Mouse (Mus musculus): Measurements from ENCODE around the gene Kcnab1. TPM values are rescaled to one million over a fixed set of nuclear protein-coding genes. Genes with fewer than 3 reads are reported as not detected.

Gene Kcnab1
- total and polyA plus RNA-seq, 2 experiments from 2014 or later, result 0.19 to 1.00 TPM

DNA sequence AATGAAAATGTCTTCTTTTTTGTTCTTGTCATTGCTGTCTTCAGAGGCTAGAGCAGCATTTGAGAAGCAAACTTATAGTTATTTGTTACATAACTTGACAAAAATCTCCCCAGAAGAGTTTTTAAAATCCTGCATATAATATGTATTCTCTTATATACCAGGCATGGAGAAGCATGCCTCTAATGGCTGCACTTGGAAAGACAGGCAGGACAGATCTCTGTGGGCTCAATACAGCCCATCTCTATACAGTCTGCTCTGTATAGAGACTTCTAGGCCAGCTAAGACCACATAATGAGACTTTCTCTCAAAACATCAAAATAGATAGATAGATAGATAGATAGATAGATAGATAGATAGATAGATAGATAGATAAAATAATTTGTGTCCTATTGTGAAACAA lies 111.1 kb downstream of the Kcnab1 start:
- DNase-seq (ENCODE audit: low spot score) (no peak), ATAC-seq (ENCODE audit: insufficient read depth, low read depth) (no peak)
- no peaks in the 10 kb centered on the region for H3K9me3 ChIP-seq (replicated peaks; ENCODE audit: control insufficient read depth, low read length)
- H3K4me3 ChIP-seq (ENCODE audit: low read depth, low read length), result no peak overlapping the region
- no peaks in the 10 kb centered on the region for H3K36me3 ChIP-seq (replicated peaks; ENCODE audit: control insufficient read depth, insufficient read depth, low read length)
- H3K27ac ChIP-seq (ENCODE audit: low read depth), result no peak overlapping the region
- peak; percentile 31; the same call in 1 of the 2 replicates for TF ChIP-seq CTCF (IDR thresholded peaks at IDR 0.05; ENCODE audit: low read depth)
- TF ChIP-seq EP300 (IDR thresholded peaks at IDR 0.05; ENCODE audit: low read depth), result no peak
- H3K4me1 ChIP-seq (ENCODE audit: control insufficient read depth, insufficient read depth), result no peaks in the 10 kb centered on the region
- H3K27me3 ChIP-seq (ENCODE audit: control insufficient read depth, insufficient read depth, low read length), result no peaks in the 10 kb centered on the region
- H3K4me2 ChIP-seq (ENCODE audit: low read depth, low read length), result no peak overlapping the region
- no peak overlapping the region for H3K9ac ChIP-seq (replicated peaks; ENCODE audit: low read depth, low read length)

GRCm38 (mm10) chr3:65223635-65224034 lies 114.5 kb downstream of the Kcnab1 start:
- H3K27ac ChIP-seq (ENCODE audit: low read depth), result no peak overlapping the region
- no peak overlapping the region for H3K9ac ChIP-seq (replicated peaks; ENCODE audit: low read depth, low read length)
- no peak overlapping the region for H3K4me3 ChIP-seq (ENCODE audit: low read depth, low read length)
- no peak for ATAC-seq (ENCODE audit: insufficient read depth, low read depth)
- TF ChIP-seq CTCF (IDR thresholded peaks at IDR 0.05; ENCODE audit: low read depth), result no peak
- no peak for TF ChIP-seq EP300 (IDR thresholded peaks at IDR 0.05; ENCODE audit: low read depth)
- no peaks in the 10 kb centered on the region for H3K9me3 ChIP-seq (replicated peaks; ENCODE audit: control insufficient read depth, low read length)
- H3K4me2 ChIP-seq (ENCODE audit: low read depth, low read length), result no peak overlapping the region
- H3K27me3 ChIP-seq (ENCODE audit: control insufficient read depth, insufficient read depth, low read length), result no peaks in the 10 kb centered on the region
- H3K36me3 ChIP-seq (replicated peaks; ENCODE audit: control insufficient read depth, insufficient read depth, low read length), result no peaks in the 10 kb centered on the region
- 65% methylated on average over 2 of the region's 2 CpGs for WGBS
- H3K4me1 ChIP-seq (ENCODE audit: control insufficient read depth, insufficient read depth), result no peaks in the 10 kb centered on the region
- no peak for DNase-seq (ENCODE audit: low spot score)

- H3K27ac ChIP-seq (ENCODE audit: low read depth), result no peak overlapping the region
- no peaks in the 10 kb centered on the region for H3K27me3 ChIP-seq (ENCODE audit: control insufficient read depth, insufficient read depth, low read length)
- H3K4me2 ChIP-seq (ENCODE audit: low read depth, low read length), result no peak overlapping the region
- no peaks in the 10 kb centered on the region for H3K36me3 ChIP-seq (replicated peaks; ENCODE audit: control insufficient read depth, insufficient read depth, low read length)
- WGBS, result 86% methylated on average over 1 of the region's 1 CpGs
- H3K9me3 ChIP-seq (replicated peaks; ENCODE audit: control insufficient read depth, low read length), result no peaks in the 10 kb centered on the region; the same call in 1 of the 2 replicates
- TF ChIP-seq CTCF (IDR thresholded peaks at IDR 0.05; ENCODE audit: low read depth), result no peak
- no peak for TF ChIP-seq EP300 (IDR thresholded peaks at IDR 0.05; ENCODE audit: low read depth)
- no peak for DNase-seq (ENCODE audit: low spot score)
- no peak overlapping the region for H3K9ac ChIP-seq (replicated peaks; ENCODE audit: low read depth, low read length)
- ATAC-seq (ENCODE audit: insufficient read depth, low read depth), result no peak
- H3K4me3 ChIP-seq (ENCODE audit: low read depth, low read length), result no peak overlapping the region
- H3K4me1 ChIP-seq (ENCODE audit: control insufficient read depth, insufficient read depth), result no peaks in the 10 kb centered on the region
Observed at GRCm38 (mm10) chr3:65230978-65231377, 121.8 kb downstream of the Kcnab1 start.

- Histone ChIP-seq H3K4me2 (ENCODE audit: low read depth, low read length) (no peak overlapping the region), H3K9me3 (replicated peaks; ENCODE audit: control insufficient read depth, low read length) (no peaks in the 10 kb centered on the region; the same call in 1 of the 2 replicates), H3K36me3 (replicated peaks; ENCODE audit: control insufficient read depth, insufficient read depth, low read length) (no peaks in the 10 kb centered on the region), H3K27ac (ENCODE audit: low read depth) (no peak overlapping the region), H3K4me1 (ENCODE audit: control insufficient read depth, insufficient read depth) (no peaks in the 10 kb centered on the region), H3K9ac (replicated peaks; ENCODE audit: low read depth, low read length) (no peak overlapping the region), H3K4me3 (ENCODE audit: low read depth, low read length) (no peak overlapping the region), H3K27me3 (ENCODE audit: control insufficient read depth, insufficient read depth, low read length) (no peaks in the 10 kb centered on the region)
- no peak for ATAC-seq (ENCODE audit: insufficient read depth, low read depth)
- DNase-seq (ENCODE audit: low spot score), result no peak
- no peak for TF ChIP-seq CTCF (IDR thresholded peaks at IDR 0.05; ENCODE audit: low read depth)
- no peak for TF ChIP-seq EP300 (IDR thresholded peaks at IDR 0.05; ENCODE audit: low read depth)
- 67% methylated on average over 11 of the region's 11 CpGs for WGBS
Observed at GRCm38 (mm10) chr3:65231419-65232090, 122.4 kb downstream of the Kcnab1 start.

- 68% methylated on average over 6 of the region's 6 CpGs for WGBS
- Histone ChIP-seq H3K9ac (replicated peaks; ENCODE audit: low read depth, low read length) (no peak overlapping the region), H3K27me3 (ENCODE audit: control insufficient read depth, insufficient read depth, low read length) (no peaks in the 10 kb centered on the region), H3K4me1 (ENCODE audit: control insufficient read depth, insufficient read depth) (no peaks in the 10 kb centered on the region), H3K4me3 (ENCODE audit: low read depth, low read length) (no peak overlapping the region), H3K9me3 (replicated peaks; ENCODE audit: control insufficient read depth, low read length) (no peaks in the 10 kb centered on the region), H3K4me2 (ENCODE audit: low read depth, low read length) (no peak overlapping the region), H3K36me3 (replicated peaks; ENCODE audit: control insufficient read depth, insufficient read depth, low read length) (no peaks in the 10 kb centered on the region), H3K27ac (ENCODE audit: low read depth) (no peak overlapping the region)
- no peak for TF ChIP-seq EP300 (IDR thresholded peaks at IDR 0.05; ENCODE audit: low read depth)
- no peak for TF ChIP-seq CTCF (IDR thresholded peaks at IDR 0.05; ENCODE audit: low read depth)
- no peak for ATAC-seq (ENCODE audit: insufficient read depth, low read depth)
- no peak for DNase-seq (ENCODE audit: low spot score)
Observed at GRCm38 (mm10) chr3:65249023-65249422, 139.8 kb downstream of the Kcnab1 start.

GRCm38 (mm10) chr3:65260521-65260920 lies 151.3 kb downstream of the Kcnab1 start:
- Histone ChIP-seq H3K9ac (replicated peaks; ENCODE audit: low read depth, low read length) (no peak overlapping the region), H3K27me3 (ENCODE audit: control insufficient read depth, insufficient read depth, low read length) (no peaks in the 10 kb centered on the region), H3K36me3 (replicated peaks; ENCODE audit: control insufficient read depth, insufficient read depth, low read length) (no peaks in the 10 kb centered on the region), H3K4me1 (ENCODE audit: control insufficient read depth, insufficient read depth) (no peaks in the 10 kb centered on the region), H3K27ac (ENCODE audit: low read depth) (no peak overlapping the region), H3K9me3 (replicated peaks; ENCODE audit: control insufficient read depth, low read length) (no peaks in the 10 kb centered on the region), H3K4me2 (ENCODE audit: low read depth, low read length) (no peak overlapping the region), H3K4me3 (ENCODE audit: low read depth, low read length) (no peak overlapping the region)
- WGBS, result 62% methylated on average over 4 of the region's 4 CpGs
- DNase-seq (ENCODE audit: low spot score) (no peak), ATAC-seq (ENCODE audit: insufficient read depth, low read depth) (no peak)
- no peak for TF ChIP-seq CTCF (IDR thresholded peaks at IDR 0.05; ENCODE audit: low read depth)
- no peak for TF ChIP-seq EP300 (IDR thresholded peaks at IDR 0.05; ENCODE audit: low read depth)
